Comparison of ENCODE assay signal across 16 mouse cellular contexts in the genomic region with DNA sequence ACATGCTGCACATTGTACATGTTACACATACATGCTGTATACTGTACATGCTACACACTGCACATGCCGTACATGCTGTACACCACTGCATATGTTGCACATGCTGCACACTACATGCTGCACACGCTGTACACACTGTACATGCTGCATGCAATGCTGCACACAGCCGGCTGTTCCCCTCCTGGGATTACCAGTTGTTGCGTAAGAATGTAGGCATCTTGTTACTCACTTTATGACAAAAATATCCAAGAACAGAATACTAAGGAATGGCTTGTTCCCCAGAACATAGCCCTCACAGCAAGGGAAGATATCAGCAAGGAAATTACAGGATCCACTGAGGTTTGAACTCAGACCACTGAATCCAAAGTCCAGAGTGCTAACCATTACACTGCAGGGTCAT. TPM values are rescaled to one million over a fixed set of nuclear protein-coding genes. Genes with fewer than 3 reads are reported as not detected.
"Had no signal": no experiment of that assay in that cellular context is flagged by ENCODE, and none has a peak within 500 bp of the region (broad histone marks: within the 10 kb centered on the region; RNA-seq: fewer than 3 reads in every experiment).

No protein-coding gene starts in this region.

- DNase-seq: kidney, adult 18-20 months; kidney, postnatal 10 days; kidney, postnatal 4 days; liver; liver, embryonic 13.5 days; liver, postnatal 0 days; lung, postnatal 14 days; midbrain, embryonic 14.5 days; thymus, adult 2 months; thymus, postnatal 36 days had no signal

- H3K36me3 ChIP-seq: liver, embryonic 13.5 days; lung, embryonic 15.5 days; neural tube, embryonic 12.5 days; stomach, embryonic 15.5 days had no signal

- ATAC-seq: liver, postnatal 0 days had no signal

- H3K27me3 ChIP-seq: liver, embryonic 13.5 days; lung, embryonic 15.5 days; neural tube, embryonic 12.5 days; stomach, embryonic 15.5 days had no signal

- H3K4me3 ChIP-seq: limb, embryonic 12.5 days; liver, embryonic 13.5 days; lung, embryonic 15.5 days; neural tube, embryonic 12.5 days; stomach, embryonic 15.5 days had no signal

RNA-seq across cellular contexts. Expression of a gene that starts 47.7 kb away (rescaled TPM):
- total RNA-seq: neutrophil, adult 5-6 weeks had no signal
- polyA plus RNA-seq: liver, postnatal 0 days; macrophage had no signal
